Mouse (Mus musculus) spleen, postnatal 4 days (tissue): ENCODE data around the gene Slc46a3.
"Not testable (repeated sequence)": the region's sequence is repeated elsewhere in the genome, so short reads cannot be mapped to it uniquely, and the experiment has no call there.

ENCODE experiments used
- DNase-seq, 2 experiments: peaks; one replicate each; pipeline ENCODE4 v3.0.0; 2022; ENCODE audit warnings: low spot score in 2 of 2

The Slc46a3 gene

DNA sequence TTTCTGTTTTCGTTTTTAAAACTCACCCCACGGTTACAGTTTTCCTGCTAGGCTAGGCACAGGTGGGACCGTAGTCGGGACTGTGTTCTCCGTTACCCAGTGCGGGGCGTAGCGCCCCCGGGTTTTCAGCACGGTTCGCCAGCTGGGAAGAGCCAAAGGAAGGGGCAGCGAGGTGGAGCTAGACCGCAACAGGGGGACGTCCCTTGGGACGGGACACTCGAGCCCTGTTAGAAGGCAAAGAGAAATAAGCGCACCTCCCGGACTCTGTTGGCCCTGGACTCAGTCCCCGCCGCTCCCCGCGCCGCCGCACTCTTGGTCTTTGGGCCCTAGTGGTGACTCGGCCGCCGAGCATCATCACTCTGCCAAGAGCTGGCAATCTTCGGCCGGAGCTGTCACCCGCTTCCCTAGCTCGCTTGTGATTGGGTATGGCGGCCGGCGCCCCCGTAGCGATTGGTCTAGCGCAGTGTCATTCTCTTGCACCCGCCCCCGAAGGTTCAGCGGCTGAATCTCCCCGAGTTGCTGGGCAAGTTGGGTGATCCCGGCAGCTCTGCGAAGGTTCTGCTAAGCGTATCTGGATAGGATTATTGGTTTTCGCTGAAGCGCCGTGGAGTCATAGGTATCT is at the start of gene Slc46a3:
Slc46a3 (minus strand) TSS at position 361 of the 622 bp plus-strand sequence.
- DNase-seq, result peak; percentile 94 to 97

DNA sequence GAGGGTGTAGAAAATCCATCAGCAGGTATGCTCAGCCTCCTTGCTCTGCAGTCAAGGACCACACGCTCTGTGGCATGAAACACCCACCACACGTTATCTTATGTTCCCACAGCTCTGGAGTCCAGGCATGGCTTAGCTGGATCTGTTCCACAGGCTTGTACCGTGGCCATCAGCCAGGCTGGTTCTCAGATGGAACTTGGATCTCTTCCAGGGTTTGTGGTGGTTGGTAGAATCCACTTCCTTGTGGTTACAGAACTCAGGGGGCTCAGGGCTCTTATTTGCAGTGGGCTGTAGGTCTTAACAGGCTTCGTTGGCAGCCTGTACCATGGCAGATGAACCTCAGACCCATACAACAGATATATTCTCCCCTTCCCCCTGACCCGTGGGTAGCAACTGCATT is 44.6 kb upstream of the Slc46a3 start:
- no peak for DNase-seq

DNA sequence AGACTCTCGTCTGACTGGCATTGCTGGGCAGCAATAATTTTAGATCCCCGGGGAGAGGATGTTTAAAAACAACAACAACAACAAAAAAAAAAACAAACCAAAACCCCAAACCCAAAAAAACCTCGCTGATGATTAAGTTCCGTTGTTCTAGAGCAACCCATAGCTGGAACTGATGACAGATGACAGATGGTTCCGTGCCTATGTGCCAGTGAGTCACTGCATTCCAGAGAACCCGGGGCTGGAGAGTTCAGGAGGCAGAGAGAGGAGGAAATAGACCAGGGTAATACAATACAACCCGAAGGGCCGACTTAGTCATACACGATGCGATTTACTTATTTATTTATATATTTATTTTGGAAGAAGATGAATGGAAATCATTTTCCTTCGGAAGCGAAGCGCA is 40.5 kb upstream of the Slc46a3 start:
- DNase-seq, result no peak

DNA sequence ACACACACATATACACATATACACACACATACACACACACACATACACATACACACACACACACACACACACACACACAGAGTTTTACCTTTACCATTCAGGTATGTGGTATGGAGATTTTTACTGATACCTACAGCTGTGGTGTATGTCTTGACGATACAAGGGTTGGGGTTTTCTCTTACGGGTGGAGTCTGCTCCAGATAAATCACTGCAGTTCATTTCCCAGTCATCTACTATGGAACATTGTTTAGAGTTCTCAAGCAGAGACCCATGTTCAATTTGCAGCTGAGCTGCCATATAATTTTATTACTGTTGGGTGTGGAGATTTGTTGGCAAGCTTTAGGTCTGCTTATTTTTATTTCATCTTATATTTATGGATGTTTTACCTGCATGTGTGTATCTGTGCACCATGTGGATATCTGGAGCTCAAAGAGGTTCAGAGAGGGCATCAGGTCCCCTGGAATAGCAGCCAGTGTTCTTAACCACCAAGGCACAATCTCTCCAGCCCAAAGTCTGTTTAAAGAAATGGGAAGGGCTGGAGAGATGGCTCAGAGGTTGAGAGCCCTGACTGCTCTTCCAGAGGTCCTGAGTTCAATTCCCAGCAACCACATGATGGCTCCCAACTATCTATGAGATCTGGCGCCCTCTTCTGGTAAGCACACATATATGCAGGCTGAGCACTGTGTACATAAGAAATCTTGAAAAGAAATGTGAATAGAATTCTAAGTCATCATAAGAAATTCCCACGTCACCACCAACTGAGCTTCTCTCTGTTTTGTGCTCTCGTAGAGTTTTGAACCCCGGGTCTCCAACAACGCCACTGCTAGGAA is 34.3 kb upstream of the Slc46a3 start:
- DNase-seq, result no peak

DNA sequence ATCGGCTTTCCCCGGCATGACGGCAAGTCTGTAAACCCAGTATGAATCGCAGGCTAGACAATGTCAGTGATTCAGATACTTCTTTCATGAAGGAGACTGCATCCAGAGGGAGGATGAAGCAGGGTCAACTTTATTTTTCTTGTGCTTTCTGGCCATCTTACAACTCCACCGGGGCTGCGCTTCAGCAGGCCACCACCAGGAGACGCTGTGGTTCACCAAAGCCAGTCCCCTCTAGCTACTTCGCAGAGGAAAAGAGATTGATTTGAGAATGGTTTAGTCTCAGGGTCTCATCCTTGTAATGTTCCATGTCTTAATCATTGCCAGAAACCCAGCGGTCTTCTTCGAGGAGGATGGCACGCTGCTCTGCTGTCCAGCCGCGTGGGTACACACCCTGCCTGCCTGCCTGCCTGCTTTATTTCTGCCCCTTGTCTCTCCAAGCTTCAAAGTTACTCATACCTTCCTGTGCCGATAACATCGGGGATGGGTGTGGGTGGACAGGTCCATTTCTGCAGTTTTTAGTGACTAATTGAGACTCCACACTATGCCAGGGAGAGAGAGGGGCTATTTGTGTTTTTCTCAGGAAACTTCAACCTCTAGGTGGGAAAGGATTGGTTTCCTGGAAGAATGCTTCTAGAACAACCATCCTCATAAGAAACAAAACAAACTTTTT is 31.5 kb upstream of the Slc46a3 start:
- peak in 1 of 2 experiments; percentile 72 for DNase-seq

DNA sequence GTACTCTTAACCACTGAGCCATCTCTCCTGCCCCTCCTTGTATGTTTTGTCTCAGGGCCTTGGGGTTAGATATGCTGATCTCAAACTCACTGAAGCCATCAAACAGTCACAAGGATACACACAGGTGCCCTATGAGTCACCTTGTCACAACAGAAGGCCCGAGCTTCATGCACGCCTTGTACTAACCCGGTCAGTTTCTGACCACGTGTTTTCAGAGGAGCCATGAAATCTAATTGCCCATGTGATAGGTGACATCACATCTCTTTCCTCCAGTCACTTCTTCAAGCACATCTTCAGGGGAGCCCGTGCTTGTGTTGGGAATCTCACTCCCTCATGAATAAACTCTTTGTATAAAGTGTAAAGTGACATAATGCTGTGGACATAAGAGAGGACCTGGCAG is 30.0 kb upstream of the Slc46a3 start:
- no peak for DNase-seq

DNA sequence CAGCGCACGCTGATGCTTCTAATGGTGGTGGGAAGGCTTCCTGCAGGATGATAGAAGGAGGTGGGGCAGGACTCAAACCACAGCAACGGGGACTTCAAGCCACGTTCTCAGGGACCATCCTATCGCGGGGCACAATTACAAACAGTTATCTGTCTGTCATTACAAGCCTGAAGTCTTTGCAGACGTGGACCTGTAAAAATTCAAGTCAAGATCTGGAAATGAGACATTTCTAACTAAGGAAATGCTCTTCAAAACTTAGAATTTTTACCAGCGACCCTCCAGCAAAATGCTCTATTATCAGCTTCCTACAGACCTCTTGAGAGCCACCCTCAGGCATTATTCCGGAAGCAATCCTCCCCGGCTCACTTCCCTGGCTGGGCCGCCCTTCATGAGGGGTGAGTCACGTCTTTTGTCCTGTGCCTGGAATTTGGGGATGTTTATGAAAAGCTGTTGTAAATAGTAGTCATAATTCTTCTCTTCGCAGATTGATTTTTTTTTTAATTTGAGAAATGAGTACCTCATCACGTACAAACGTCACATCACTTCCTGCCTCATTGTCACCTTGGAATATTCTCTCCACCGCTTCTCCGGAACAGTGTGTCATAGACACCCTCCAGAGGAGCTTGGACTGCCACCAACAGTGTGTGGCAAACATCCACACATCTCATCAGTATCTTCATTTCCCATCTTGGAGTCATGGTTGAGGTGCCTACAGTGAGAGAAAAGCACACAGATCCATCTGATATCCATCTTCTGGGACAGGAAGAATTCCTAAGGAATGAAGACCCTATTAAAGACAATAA is 23.6 kb upstream of the Slc46a3 start:
- no peak for DNase-seq

DNA sequence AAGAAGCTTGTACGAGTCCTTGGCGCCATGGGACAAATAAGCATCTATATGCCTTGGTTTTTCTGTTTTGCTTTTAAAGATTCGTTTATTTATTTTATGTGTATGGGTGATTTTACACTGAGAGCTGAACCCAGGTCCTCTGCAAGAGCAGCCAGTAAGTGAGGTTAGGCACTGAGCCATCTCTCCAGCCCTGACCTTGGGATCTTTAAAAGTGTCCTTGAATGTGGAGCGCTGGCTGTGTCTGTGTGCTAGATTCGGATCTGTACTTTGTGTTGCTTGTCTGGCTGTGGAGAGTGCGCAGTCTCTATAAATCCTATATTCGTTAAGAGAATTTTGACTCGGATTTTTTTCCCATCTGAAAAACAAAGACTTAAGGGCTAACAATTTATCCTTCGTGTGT is 21.6 kb upstream of the Slc46a3 start:
- DNase-seq, result no peak

DNA sequence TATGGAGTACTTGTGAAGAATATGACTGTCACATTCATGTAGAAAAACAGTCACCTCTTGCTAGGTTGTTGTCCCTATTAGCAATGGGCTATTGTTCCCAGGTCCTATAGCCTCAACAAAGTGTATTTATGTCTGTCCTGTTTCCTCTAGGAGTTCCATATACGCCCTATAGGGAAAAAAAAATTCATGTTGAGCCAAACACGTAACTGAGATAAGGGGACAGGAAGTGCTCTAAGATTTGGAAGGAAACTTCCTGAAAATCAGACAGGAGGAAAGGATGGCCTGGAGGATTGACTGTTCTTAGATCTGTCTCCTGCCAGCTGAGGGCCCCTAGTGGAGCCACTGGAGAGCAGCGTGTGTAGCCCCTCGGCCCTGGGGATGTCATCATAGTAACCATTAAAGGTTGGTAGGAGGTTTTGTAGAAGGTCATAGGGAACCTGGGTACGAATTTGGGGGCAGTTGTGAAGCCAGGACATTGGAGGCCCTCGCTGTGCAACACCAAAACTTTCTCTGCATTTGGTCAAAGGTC is 20.5 kb upstream of the Slc46a3 start:
- no peak for DNase-seq

DNA sequence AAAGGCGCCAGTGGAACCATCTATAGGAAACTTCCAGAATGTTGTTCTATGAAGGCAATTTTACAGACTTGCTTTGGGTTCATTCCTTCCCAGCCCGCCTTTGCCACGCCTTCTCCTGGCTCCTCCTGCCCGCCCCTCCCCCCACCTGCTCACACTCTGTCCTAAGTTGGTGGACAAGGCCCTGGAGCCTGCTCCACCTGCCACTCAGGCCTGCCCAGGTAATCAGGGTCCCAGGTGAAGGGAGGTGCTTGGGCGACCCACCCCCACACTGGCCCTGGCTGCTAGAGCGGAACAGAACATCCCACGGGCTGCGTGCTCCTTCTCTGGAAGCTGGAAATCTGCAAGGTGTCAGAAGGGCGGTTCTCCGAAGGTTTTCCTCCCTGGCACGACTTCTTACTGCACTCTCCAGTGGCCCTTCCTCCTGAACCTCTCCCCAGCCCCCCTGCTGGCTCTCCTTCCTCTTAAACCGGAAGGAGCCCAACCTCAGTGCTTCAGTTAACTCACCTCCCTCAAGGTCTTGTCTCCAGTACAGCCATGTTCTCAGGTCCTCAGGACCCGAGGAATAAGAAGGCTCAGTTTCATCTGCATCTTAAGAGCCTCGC is 18.7 kb upstream of the Slc46a3 start:
- no peak for DNase-seq

DNA sequence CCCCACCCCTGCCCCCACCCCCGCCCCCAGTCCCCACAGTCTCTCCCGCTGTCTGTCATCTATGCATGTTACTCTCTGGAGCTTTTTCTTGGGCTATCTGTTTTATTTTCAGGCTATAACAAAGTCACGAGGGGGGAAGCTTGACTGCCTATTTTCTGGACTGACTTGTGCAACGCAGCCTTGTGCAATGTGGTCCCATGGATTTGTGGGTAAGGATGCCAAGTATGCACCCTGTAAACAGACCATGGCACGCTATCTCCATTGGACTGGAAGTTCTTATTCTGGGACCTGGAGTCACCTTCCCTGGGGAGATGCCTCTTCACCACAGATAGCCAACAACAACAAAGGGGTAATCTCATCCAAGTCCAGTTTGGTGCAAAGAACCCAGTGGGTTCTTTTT is 17.1 kb upstream of the Slc46a3 start:
- DNase-seq, result no peak

DNA sequence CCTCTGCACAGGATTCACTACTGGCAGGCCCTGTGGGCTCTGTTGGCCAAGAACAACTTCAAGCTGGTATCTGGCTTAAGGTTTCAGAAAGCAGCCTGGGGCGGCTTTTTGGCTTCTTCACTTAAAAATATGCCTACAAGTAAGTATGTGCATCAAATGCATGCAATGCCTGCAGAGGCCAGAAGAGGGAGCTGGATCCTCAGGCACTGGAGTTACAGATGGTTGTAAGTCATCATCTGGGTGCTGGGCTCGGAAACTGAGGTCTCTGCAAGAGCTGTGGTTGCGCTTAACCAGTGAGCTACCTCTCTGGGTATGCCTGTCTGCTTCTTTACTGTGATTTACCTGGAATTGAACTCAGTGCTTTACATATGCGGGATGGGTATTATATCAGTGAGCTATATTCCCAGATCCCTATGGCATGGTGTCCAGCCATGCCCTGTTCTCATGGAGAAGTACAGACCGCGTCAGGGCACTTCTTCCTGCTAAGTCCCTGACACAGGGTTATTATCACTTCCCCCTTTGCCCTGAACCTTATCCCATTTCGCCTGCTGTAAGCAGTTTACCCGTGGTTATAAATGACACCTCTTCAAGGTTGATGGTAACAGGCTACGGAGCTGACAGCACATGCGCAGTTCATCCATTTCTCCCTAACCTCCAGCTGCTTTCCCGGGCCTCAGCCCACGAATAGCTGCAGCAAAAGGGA is 16.3 kb upstream of the Slc46a3 start:
- DNase-seq, result no peak

DNA sequence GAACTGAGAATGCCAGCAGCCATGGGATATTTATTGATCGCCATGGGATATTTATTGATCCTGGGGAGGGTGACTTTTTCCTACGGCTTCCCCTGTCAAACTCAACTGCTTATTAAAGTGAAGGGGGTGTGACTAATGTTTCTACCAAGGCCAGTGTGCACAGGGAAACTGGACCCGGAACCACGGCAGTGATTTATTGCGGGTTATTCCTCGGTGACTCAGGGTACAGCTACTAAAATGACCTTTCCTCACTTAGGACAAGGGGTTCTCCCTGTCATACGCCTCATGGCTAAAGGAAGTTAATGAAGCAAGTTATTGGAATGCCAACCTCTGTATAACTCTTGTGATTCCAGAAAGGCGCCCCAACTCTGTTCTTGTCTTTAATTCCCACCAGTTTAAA is 13.2 kb upstream of the Slc46a3 start:
- no peak for DNase-seq

DNA sequence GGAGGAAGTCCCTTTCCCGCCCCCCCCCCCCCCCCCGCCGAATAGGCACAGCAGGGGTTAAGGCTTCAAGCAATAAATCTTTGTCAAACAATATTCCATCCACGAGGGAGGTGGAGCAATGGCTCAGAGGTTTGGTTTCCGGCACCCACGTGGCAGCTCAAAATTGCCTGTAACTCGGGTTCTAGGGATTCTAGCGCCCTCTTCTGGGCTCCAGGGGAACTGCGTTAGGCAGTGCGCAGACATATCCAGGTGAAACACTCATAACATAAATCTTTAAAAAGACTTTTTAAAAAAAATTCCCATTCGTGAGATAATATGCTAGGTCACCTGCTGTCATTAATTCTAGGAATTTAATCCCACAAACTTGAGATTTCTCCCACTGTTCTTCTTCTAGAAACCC is 12.5 kb upstream of the Slc46a3 start:
- no peak for DNase-seq

DNA sequence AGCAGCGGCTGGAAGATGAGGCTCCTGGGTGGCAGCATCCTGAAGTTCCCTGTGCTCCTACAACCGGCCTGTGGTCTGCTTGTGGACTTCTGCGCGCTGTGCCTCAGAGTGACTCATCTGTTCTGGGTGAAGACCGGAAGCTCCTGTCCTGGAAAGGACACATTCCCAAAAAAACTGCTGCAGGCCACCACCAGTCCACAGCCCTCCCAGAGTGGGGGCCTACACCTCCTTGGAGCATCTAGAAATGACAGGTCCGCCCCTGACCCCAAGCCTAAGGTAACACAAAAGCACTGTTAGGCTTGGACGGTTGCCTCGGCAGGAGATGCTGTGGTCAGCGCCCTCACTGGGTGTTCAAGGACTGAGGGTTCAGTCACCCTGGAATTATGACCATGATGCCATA is 8.6 kb upstream of the Slc46a3 start:
- no peak for DNase-seq

DNA sequence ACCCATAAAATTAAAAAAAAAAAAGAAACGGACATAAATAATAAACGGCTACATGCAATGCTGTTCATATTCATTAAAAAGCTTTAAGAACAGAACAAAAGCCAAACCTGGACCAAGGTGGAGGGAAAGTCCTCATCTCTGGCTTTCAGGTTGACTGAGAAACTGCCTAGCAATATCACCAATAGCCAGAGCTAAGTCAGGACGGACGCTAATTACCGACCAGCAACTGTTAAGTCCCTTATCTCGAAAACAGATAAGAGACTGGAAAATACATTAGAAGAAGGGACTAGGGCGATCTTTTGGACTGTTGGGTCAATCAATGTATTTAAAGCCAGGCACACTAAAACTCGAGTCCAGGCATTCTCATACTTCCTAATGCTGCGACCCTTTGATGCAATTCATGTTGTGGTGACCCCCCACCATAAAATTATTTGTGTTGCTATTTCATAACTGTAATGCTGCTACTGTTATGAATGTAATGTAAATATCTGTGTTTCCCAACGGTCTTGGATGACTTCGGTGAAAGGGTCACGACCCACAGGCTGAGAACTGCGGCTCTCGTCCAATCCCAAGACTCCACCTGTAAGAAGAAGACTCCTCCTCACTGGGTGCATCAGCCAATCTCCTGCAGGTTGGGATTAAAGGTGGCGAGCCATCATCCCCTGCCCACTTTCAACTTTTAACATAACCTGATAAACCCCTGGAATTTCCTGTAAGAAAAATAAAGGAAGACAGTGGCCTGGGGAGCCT is 7.6 kb upstream of the Slc46a3 start:
- no peak for DNase-seq

DNA sequence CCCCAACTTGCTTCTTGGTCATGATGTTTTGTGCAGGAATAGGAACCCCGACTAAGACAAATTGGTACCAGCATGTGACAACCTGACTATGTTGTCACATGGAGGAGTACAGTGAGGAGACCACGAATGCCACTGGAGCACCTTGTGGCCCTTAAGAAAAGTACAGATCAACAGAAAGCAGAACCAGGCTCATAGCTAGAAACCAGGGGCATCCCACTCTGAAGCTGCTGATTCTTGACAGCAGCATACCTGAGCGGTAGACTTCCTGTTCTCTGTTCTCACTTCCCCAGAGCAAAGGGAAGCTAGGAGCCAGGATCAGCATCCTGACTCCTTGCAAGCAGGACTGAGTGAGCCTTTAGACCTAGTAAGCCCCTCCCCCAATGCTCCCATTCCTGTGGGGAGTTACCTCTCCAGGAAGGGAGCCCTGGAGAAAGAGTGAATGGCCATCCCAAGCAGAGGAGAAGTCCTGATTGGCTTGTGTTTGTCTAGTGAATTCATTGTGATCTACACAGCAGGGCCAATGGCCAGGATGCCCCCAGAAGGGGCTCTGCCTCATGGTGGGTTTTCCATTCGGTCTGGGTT is 4.4 kb upstream of the Slc46a3 start:
- DNase-seq, result no peak

DNA sequence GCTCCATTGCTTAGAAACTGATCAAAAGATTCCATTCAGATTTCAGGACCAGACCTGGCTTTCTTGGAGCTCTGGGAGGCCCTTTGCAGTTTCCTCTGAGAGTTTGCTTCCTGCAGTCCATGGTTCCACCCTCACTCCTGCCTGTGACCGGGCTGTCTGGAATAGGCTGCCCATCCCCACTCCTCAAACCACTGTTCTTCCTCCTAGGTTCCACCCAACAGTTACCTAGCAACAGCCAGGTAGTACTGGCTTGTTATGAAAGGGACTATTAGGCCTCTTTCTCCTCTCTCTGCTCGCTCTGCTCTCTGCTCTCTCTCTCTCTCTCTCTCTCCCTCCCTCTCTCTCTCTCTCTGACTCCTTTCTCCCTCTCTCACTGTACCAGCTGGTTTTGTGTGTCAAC is 3.6 kb upstream of the Slc46a3 start:
- DNase-seq, result no peak

DNA sequence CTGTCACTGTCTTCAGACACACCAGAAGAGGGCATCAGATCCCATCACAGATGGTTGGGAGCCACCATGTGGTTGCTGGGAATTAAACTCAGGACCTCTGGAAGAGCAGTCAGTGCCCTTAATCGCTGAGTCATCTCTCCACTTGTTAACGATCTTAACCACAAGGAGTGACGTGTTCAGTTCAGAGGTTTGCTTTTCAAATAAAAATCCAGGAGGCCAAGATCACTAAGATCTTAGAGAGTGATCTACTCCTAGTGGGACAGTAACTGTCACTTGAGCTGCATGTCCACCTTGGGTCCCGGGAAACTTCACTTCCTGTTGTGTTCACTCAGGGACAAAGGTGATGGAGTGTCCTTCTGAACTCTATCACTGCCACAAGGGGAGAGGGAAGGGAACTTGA is 1.9 kb upstream of the Slc46a3 start:
- DNase-seq, result not testable (repeated sequence)
